ENCODE assay signal across 9 mouse cellular contexts in genomic region chr13:56575701-56576321, GRCm38 (mm10). TPM values are rescaled to one million over a fixed set of nuclear protein-coding genes. Genes with fewer than 3 reads are reported as not detected.
DNase-seq lines count a peak whose midpoint lies in the region; ATAC-seq and TF ChIP-seq lines count a peak whose summit lies in the region.
"Had no signal": no experiment of that assay in that cellular context is flagged by ENCODE, and none has a peak within 500 bp of the region (broad histone marks: within the 10 kb centered on the region; RNA-seq: fewer than 3 reads in every experiment).

No protein-coding gene starts in this region.

- DNase-seq in 3T3-L1 (ENCODE audit: low read depth, low spot score) (peak; percentile 80), Patski (ENCODE audit: low read depth, low spot score) (peak; percentile 34)
- peak; percentile 80 for DNase-seq in heart, adult 8-10 months (ENCODE audit: low spot score)
- DNase-seq in kidney, postnatal 10 days = peak; percentile 87
- DNase-seq in liver, postnatal 0 days = peak; percentile 82
- peak; percentile 75 for DNase-seq in retina, embryonic 14.5 days (ENCODE audit: low spot score)
- peak; percentile 73 for DNase-seq in thymus, postnatal 25 days

- CTCF ChIA-PET in Patski (lab: Charles Lee) = interaction anchor here (0.9 to 1.8 kb wide), 12 partner anchors 11 to 150 kb away, joined by 3 to 5 read pairs (median 4); no protein-coding TSS in a partner anchor

- no peak overlapping the region for H3K9ac ChIP-seq in liver, postnatal 0 days (replicated peaks)

- H3K27ac ChIP-seq in liver, postnatal 0 days (ENCODE audit: low read depth) = no peak overlapping the region

- in situ Hi-C loops in Patski (cut with MboI; ENCODE audit: low pct_unique_long_range_greater_than_20kb) = no loop called here

- POLR2A ChIA-PET in Patski (lab: Charles Lee) = no interaction called here

- peaks cover 2% of the 10 kb centered on the region; the same call in 1 of the 2 replicates for H3K4me1 ChIP-seq in liver, postnatal 0 days (ENCODE audit: insufficient read depth)

- TF ChIP-seq EP300 in liver, postnatal 0 days (IDR thresholded peaks at IDR 0.05; ENCODE audit: low read depth) = no peak

- WGBS in liver, postnatal 0 days (ENCODE audit: insufficient replicate concordance) = 51% methylated on average over 12 of the region's 12 CpGs

- no peaks in the 10 kb centered on the region for H3K9me3 ChIP-seq in liver, postnatal 0 days (ENCODE audit: low read length)

- H3K4me3 ChIP-seq in liver, postnatal 0 days (ENCODE audit: low read depth, low read length) = no peak overlapping the region

- H3K27me3 ChIP-seq in Patski = no peaks in the 10 kb centered on the region
- no peaks in the 10 kb centered on the region for H3K27me3 ChIP-seq in liver, postnatal 0 days (ENCODE audit: insufficient read depth, low read length)

- peak; percentile 54 for ATAC-seq in Patski
- peak; percentile 98 for ATAC-seq in common myeloid progenitor, adult 5-6 weeks (replicated peaks; ENCODE audit: low read depth, poor library complexity, severe bottlenecking)
- ATAC-seq in liver, postnatal 0 days = peak; percentile 53; the same call in 1 of the 2 replicates

- no peaks in the 10 kb centered on the region for H3K36me3 ChIP-seq in liver, postnatal 0 days (replicated peaks; ENCODE audit: insufficient read depth, low read length)

- H3K4me2 ChIP-seq in liver, postnatal 0 days (ENCODE audit: low read depth, low read length) = no peak overlapping the region

- peak; percentile 93 for TF ChIP-seq CTCF in Patski (IDR thresholded peaks at IDR 0.05)
- TF ChIP-seq CTCF in liver, postnatal 0 days (IDR thresholded peaks at IDR 0.05; ENCODE audit: low read depth) = peak; percentile 93

RNA-seq across cellular contexts. Expression of gene Lect2, which starts 27.5 kb away (rescaled TPM):
- not detected for polyA plus RNA-seq in Patski (2021)
- not detected in 2 replicates for total RNA-seq in common myeloid progenitor, adult 5-6 weeks (2017)
- total RNA-seq in heart, adult 8-10 months (2022) = not detected
- polyA plus RNA-seq in liver, postnatal 0 days (2015; fragmentation: Nextera tagmentation; extraction: Ambion mirVana) = 79.5 and 93.6 TPM in 2 replicates
- polyA plus RNA-seq: gonadal fat pad, adult 2 months had no signal

RNA-seq across cellular contexts. Expression of gene Tgfbi, which starts 33.5 kb away (rescaled TPM):
- 0.04 TPM for polyA plus RNA-seq in Patski (2021)
- 5.5 and 7.2 TPM in 2 replicates for total RNA-seq in common myeloid progenitor, adult 5-6 weeks (2017)
- 10 to 100 TPM; 10.2 to 16.8 (median 14.4) TPM for total RNA-seq in heart, adult 8-10 months (2022)
- 24.9 and 26.8 TPM in 2 replicates for polyA plus RNA-seq in liver, postnatal 0 days (2015; fragmentation: Nextera tagmentation; extraction: Ambion mirVana)

RNA-seq across cellular contexts. Expression of gene Fbxl21, which starts 53.5 kb away (rescaled TPM):
- polyA plus RNA-seq in Patski (2021) = 3.8 TPM
- total RNA-seq in common myeloid progenitor, adult 5-6 weeks (2017) = not detected in 2 replicates
- total RNA-seq in heart, adult 8-10 months (2022) = 1 to 10 TPM; 1.0 to 1.1 (median 1.0) TPM
- polyA plus RNA-seq in liver, postnatal 0 days (2015; fragmentation: Nextera tagmentation; extraction: Ambion mirVana) = 1.2 and 1.5 TPM in 2 replicates

Comparison
In these comparisons a context has a peak if more than half of its experiments do, and no peak if none do; other contexts are left out.
1. DNase-seq: peak in every context shown above with its lines; median percentile 87 in kidney, postnatal 10 days; 82 in liver, postnatal 0 days; 80 in 3T3-L1; 80 in heart, adult 8-10 months; 75 in retina, embryonic 14.5 days; 73 in thymus, postnatal 25 days; 34 in Patski.